Mouse (Mus musculus): ENCODE results near the gene Sept9.

DNA sequence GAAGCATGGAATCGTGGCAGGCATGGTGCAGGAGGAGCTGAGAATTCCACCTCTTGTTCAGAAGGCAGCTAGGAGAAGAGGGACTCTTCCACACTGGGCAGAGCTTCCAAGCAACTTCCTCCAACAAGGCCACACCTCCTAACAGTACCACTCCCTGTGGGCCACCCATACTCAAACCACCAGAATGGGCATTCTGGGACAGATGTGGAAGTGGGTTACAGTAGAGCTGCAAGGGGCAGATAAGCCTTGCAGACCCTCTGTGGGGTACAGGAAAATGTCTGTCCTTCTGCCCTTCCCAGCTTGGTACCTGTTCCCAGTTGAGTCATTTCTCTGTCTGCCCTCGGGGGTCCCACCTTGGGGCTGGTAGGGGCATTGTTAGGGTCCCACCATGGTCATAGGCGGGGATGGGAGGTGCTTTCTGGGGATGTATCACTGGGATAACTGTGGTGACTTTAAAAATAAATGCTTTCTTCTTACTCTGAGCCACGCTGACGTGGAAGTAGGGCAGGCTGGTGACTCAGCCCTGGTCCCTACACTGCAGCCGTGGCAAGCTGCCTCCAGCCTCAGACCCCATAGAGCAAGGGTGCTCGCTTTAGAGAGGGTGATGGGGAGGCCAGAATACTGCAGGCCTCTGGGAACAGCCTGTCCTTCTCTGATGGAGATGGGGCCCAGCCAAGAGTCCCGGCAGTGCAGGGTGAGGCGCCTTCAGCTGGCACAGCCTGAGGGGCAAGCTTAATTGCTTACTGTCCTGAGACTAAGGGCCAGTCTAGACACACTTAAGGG, 59.9 kb downstream of the Sept9 start:
- TF ChIP-seq CTCF (IDR thresholded peaks at IDR 0.05) (no peak), EP300 (IDR thresholded peaks at IDR 0.05) (no peak)
